Mouse (Mus musculus): ENCODE results near the gene Lrrk1.

- TF ChIP-seq GATA1 (IDR thresholded peaks at IDR 0.05; ENCODE audit: borderline replicate concordance, low read length) (no peak), FLI1 (IDR thresholded peaks at IDR 0.05; ENCODE audit: low read length) (no peak)
Observed at GRCm38 (mm10) chr7:66223731-66224130, 164.4 kb downstream of the Lrrk1 start.

Data from megakaryocyte, embryonic 14.5 days (primary cell).